In the genomic region with DNA sequence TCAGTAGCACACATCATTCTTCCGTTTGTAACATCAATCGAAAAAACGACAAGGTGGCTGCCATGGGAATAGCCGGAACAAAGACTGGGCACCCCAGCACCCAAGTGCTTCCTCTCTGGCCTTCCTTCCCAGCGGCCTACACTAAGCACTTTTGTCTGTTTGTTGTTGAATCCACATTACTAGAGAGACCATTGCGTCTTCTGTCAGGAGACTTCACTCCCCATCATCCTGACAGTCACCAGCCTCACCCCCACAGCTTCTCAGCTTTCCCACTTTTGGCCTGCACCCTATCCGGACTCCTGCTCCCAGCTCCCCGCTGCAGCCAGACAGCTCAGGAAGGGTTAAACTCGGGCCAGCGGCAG, we compare ENCODE assay signal across 8 mouse cellular contexts. TPM values are rescaled to one million over a fixed set of nuclear protein-coding genes. Genes with fewer than 3 reads are reported as not detected.
A peak's percentile ranks its signal among the peaks of the same experiment; 100 is the strongest.
DNase-seq lines count a peak whose midpoint lies in the region; ATAC-seq and TF ChIP-seq lines count a peak whose summit lies in the region.

No protein-coding gene starts in this region.

- WGBS in forebrain, embryonic 13.5 days: 3% methylated on average over 10 of the region's 10 CpGs
- WGBS in hindbrain, embryonic 16.5 days: 3% methylated on average over 10 of the region's 10 CpGs
- 3% methylated on average over 10 of the region's 10 CpGs for WGBS in midbrain, embryonic 16.5 days

- peak overlapping the region; percentile 36 for H3K4me3 ChIP-seq in left cerebral cortex, adult 2 months
- peak overlapping the region; percentile 20 for H3K4me3 ChIP-seq in forebrain, embryonic 13.5 days
- peak overlapping the region; percentile 9; the same call in 1 of the 2 replicates for H3K4me3 ChIP-seq in hindbrain, embryonic 16.5 days (ENCODE audit: low read length)
- H3K4me3 ChIP-seq in midbrain, embryonic 16.5 days (ENCODE audit: low read depth, low read length): no peak overlapping the region

- TF ChIP-seq CTCF in left cerebral cortex, adult 2 months (IDR thresholded peaks at IDR 0.05): no peak

- no peaks in the 10 kb centered on the region for H3K27me3 ChIP-seq in forebrain, embryonic 13.5 days
- no peaks in the 10 kb centered on the region for H3K27me3 ChIP-seq in hindbrain, embryonic 16.5 days (replicated peaks; ENCODE audit: control insufficient read depth, insufficient read depth, low read length)
- H3K27me3 ChIP-seq in midbrain, embryonic 16.5 days (ENCODE audit: control insufficient read depth, insufficient read depth, low read depth, low read length): no peaks in the 10 kb centered on the region

- H3K4me1 ChIP-seq in forebrain, embryonic 13.5 days: peaks cover 22% of the 10 kb centered on the region
- H3K4me1 ChIP-seq in hindbrain, embryonic 16.5 days (ENCODE audit: control insufficient read depth, insufficient read depth, low read depth, low read length): peaks cover 17% of the 10 kb centered on the region
- peaks cover 15% of the 10 kb centered on the region for H3K4me1 ChIP-seq in midbrain, embryonic 16.5 days (ENCODE audit: control insufficient read depth, insufficient read depth, low read length)

- no peaks in the 10 kb centered on the region for H3K36me3 ChIP-seq in forebrain, embryonic 13.5 days (ENCODE audit: poor library complexity, severe bottlenecking)
- no peaks in the 10 kb centered on the region for H3K36me3 ChIP-seq in hindbrain, embryonic 16.5 days (ENCODE audit: control insufficient read depth, insufficient read depth, low read length)
- H3K36me3 ChIP-seq in midbrain, embryonic 16.5 days (ENCODE audit: control insufficient read depth, insufficient read depth, low read length): no peaks in the 10 kb centered on the region

- H3K4me2 ChIP-seq in forebrain, embryonic 13.5 days: peak overlapping the region; percentile 57
- peak overlapping the region; percentile 48 for H3K4me2 ChIP-seq in hindbrain, embryonic 16.5 days (ENCODE audit: low read length)
- peak overlapping the region; percentile 43 for H3K4me2 ChIP-seq in midbrain, embryonic 16.5 days (ENCODE audit: low read length)

- intact Hi-C loops in left cerebral cortex, adult 2 months (cut with DNase I): no loop called here

- H3K27ac ChIP-seq in left cerebral cortex, adult 2 months: no peak overlapping the region; the same call in 1 of the 2 replicates
- peak overlapping the region; percentile 94 for H3K27ac ChIP-seq in forebrain, embryonic 13.5 days
- H3K27ac ChIP-seq in hindbrain, embryonic 16.5 days (ENCODE audit: low read depth, low read length): peak overlapping the region; percentile 12
- peak overlapping the region; percentile 87 for H3K27ac ChIP-seq in midbrain, embryonic 16.5 days (ENCODE audit: low read length)

- no peak; the same call in 1 of the 2 replicates for ATAC-seq in forebrain, embryonic 13.5 days
- ATAC-seq in hindbrain, embryonic 16.5 days: no peak
- no peak for ATAC-seq in midbrain, embryonic 16.5 days

- peak overlapping the region; percentile 60 for H3K9ac ChIP-seq in forebrain, embryonic 13.5 days
- peak overlapping the region; percentile 47 for H3K9ac ChIP-seq in hindbrain, embryonic 16.5 days (ENCODE audit: low read depth, low read length)
- H3K9ac ChIP-seq in midbrain, embryonic 16.5 days (ENCODE audit: low read depth, low read length): peak overlapping the region; percentile 32

- no peak for DNase-seq in left cerebral cortex, adult 2 months (ENCODE audit: extremely low spot score in 1 of 2, low spot score in 2 of 2)
- no peak for DNase-seq in left cerebral cortex, adult 9 months (ENCODE audit: low spot score in 2 of 2)
- no peak for DNase-seq in adrenal gland, postnatal 10 days
- no peak for DNase-seq in layer of hippocampus, adult 18-20 months (ENCODE audit: low spot score in 2 of 2)
- DNase-seq in testis, postnatal 14 days (ENCODE audit: low spot score): no peak

- peaks cover 10% of the 10 kb centered on the region for H3K9me3 ChIP-seq in forebrain, embryonic 13.5 days (replicated peaks)
- H3K9me3 ChIP-seq in hindbrain, embryonic 16.5 days (ENCODE audit: control insufficient read depth, low read length): peaks cover 13% of the 10 kb centered on the region; the same call in 1 of the 2 replicates
- H3K9me3 ChIP-seq in midbrain, embryonic 16.5 days (replicated peaks; ENCODE audit: control insufficient read depth, low read length, poor library complexity, severe bottlenecking): peaks cover 5% of the 10 kb centered on the region

RNA-seq across cellular contexts. Expression of a gene that starts 48.1 kb away (rescaled TPM):
- total RNA-seq in left cerebral cortex, adult 2 months (2021): 100 to 1,000 TPM; 268 to 280 TPM
- polyA plus RNA-seq in forebrain, embryonic 13.5 days (2015; fragmentation: Nextera tagmentation; extraction: Ambion mirVana): 544 and 592 TPM in 2 replicates
- 360 and 404 TPM in 2 replicates for polyA plus RNA-seq in hindbrain, embryonic 16.5 days (2015; fragmentation: Nextera tagmentation; extraction: Ambion mirVana)
- 391 and 407 TPM in 2 replicates for polyA plus RNA-seq in midbrain, embryonic 16.5 days (2015; fragmentation: Nextera tagmentation; extraction: Ambion mirVana)
- 100 to 1,000 TPM; 514 to 533 TPM for total RNA-seq in adrenal gland, postnatal 10 days (2021)
- total RNA-seq in layer of hippocampus, adult 18-20 months (2021): 100 to 1,000 TPM; 355 to 365 TPM
